Mouse (Mus musculus) kidney, adult 2 months (tissue): ENCODE results near the gene Uhrf1bp1.

Experiments used
- CTCF ChIP-seq: fragments of 200-500 bp; conservative IDR thresholded peaks from 2 replicates; pipeline ENCODE4 v1.5.1; 2011; ENCODE audit warnings: low read depth, mild to moderate bottlenecking, control low read depth, low read length, moderate library complexity, mixed read lengths; ENCODE audit not compliant: insufficient read depth, insufficient read length
- POLR2A ChIP-seq: fragments of 200-500 bp; IDR thresholded peaks from one replicate; pipeline ENCODE4 v1.6.1; 2011; ENCODE audit warnings: low read depth, low read length, control low read depth

- TF ChIP-seq POLR2A = no peak
- TF ChIP-seq CTCF = no peak
These were observed 37.2 kb upstream of the Uhrf1bp1 start for GRCm38 (mm10) chr17:27819011-27819410.
